Mouse (Mus musculus) ovary, adult 18-20 months (tissue): Measurements from ENCODE around the gene Robo1.
A peak's percentile ranks its signal among the peaks of the same experiment; 100 is the strongest.

ENCODE experiments used
- DNase-seq: peaks from one replicate; pipeline ENCODE4 v3.0.0; 2022; ENCODE audit warnings: low spot score, mixed read lengths

The Robo1 gene

DNA sequence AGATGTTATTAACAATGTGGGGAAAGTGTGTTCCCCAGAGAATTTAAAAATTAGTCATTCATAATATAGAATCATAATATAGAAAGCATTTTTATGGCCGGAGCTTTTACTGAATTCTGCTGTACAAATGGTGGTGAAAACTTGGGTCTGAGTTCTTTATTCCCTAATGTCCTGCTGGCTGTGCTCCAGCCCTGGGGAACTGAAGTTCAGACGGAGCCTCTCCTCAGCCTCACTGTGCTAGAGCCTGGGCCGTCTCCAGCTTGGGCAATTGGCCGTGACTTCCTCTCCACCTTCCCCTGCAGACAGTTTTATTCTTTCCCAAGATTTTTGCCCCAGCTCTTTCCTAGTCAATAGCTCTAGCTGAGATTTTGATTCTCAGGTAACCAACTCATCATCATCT, 429.0 kb downstream of the Robo1 start:
- no peak for DNase-seq

DNA sequence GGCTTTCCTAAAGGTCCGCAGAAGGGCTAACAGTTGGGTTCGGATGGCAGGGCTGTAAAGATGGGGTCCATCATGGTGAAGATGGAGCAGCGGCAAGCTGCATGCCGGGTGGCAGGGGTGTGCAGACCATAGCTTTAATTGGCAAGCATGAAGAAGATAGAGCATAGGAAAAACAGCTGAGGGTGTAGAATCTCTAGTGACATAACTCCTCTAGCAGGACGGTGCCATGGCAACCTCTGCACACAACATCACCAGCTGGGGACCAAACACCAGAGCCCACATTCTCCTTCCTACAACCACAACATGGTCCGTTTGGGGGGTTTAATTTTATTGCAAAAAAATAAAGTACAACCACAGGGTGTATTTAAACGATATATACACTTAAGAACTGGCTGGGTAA, 432.1 kb downstream of the Robo1 start:
- DNase-seq, result no peak

DNA sequence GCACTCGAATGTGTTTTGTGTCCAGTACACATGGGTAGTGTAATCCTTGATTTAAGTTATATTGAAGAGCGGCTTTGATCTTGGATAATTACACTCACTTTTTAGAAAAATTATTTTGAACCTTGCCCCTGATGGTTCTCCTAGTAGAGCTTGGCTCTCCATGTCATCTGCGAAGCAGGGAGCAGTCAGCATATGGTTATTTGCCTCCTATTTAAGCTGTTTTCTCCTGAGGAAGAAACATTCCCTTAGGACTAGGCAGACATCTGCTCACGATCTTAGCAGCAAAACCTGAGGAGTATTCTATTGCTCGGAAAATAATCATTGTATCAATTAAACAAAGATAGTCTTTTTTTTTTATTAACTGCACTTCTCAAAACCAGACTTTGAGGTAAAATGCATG, 439.6 kb downstream of the Robo1 start:
- no peak for DNase-seq

DNA sequence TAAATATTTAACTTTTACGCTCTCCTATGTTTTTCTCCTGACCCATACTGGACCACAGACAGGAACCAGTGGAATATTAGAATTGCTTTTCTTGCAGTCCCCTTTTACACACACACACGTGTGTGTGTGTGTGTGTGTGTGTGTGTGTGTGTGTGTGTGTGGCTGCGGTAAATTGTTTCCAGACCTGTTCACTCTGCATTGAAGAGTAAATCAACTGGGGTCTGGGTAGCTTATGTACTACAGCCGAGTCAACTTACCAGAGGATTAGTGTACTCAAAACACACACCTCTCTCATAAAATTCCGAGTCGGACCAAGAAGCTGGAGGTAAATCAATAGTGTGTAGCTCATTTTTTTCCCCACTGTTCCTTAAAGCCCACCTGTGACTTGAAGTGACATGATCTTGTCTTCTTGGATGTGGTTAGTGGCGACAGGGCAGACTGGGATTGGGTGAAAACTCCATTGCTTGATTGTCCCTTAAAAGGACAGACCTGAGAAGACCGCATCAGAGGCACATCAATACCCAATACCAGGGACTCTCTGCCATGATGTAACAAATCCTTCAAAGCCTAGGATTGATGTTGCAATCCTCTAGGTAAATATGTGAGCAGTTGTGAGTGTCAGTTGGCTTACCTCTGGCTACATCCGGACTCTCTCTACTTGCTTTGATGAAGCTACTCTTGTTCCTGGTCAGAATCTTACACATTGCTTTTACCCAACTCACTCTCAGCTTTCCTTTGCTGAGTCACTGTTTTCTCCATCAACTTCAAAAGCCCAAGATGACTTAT, 457.2 kb downstream of the Robo1 start:
- no peak for DNase-seq

DNA sequence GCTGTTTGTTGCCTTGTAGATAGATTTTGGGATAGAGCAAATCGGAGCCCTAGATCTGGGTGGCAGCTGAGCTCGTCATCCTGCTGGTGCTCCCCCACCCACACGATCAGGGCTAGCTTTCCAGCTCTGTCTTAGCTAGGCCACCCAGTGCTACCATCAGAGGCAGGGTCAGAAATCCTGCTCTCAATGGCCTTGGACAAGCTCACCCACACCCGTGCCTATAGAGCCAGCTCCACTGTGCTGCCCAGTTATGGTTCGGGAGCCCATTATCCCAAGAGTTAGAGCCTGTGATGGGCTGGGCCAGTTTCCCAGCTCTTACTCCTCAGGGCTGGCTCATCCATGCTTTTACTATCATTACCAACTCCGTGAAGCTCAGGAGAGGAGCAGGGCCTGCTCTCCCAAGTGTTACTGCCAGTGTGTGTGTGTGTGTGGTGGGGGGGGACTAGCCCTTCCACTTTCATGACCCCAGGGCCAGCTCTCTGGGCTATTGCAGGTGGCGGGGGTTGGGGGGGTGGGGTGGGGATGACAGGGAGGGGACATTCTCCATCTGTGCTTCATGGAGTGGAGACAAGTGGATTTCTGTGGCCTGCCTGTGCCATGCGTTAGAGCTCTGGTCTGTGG, 461.2 kb downstream of the Robo1 start:
- DNase-seq, result no peak

DNA sequence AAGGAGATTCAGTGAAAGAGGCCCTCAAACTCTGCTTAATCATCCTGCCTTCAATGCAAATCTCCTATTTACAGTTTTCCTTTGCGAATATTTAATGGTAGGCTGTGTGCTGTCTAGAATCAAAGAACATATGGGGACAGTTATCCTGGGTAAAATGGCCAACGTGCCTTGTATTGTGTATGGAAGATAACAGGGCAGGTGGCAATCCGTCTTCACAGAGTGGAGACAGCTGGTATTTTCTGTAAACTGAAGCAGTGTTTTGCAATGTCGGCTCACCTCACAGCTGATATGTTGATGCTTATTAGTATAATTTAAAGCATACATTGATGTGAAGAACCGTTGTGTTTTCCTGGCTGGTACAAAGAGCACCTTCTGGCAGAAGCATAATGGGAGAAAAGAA, 464.2 kb downstream of the Robo1 start:
- no peak for DNase-seq

DNA sequence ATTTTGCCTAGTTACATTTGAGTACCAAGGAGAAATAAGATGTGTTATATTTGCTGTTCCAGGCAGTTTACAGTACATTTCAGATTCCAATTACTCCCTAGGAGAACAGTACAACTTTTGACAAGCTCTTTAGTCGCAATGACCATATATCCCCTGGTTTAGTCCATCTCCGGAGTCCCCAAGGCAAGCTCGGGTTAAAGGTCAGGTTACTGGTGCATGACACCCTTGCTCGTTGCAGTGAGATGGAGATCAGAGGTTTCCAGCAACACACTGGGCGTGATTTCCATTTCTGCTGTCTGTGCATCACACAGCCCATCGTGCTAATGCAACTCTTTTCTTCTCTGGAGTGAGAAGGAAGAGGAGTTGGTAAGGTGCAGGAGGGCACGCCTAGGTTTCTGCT, 464.9 kb downstream of the Robo1 start:
- DNase-seq, result no peak

DNA sequence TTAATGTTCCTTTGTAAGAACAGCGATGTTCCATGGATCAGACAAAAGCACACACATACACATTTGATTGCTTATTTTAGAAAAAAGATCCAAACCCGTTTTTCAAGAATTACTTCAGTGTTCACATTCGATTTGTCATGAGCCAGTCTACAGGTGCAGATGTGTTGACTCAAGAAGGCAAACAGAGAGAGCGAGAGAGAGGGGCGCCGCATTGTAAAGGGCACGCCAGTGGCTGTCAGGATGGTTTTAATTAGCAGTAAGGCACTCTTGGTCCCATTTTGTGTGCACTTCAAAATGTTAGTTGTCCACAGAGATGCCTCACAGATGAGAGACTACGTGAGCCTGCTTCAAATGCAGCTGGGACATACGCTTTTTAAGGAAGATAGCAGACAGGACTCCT, 470.4 kb downstream of the Robo1 start:
- no peak for DNase-seq

DNA sequence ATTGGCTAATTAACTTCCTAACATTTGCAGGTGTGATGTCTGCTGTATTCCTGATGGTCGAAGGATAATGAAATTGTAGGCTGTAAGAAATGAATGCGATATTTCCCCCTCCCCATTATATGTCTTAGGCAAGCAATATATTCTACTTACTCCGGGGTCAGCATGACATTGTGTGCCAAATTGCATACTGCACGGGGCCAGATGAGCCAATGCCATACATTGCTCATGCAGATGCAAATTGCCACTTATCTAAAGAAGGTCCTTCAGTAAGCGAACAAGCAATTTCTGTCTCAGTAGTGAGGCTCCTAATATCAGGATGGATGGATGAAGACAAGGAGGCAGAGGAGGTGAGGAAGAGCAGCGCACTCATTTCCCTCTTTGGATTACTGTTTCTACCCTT, 474.1 kb downstream of the Robo1 start:
- DNase-seq, result no peak

DNA sequence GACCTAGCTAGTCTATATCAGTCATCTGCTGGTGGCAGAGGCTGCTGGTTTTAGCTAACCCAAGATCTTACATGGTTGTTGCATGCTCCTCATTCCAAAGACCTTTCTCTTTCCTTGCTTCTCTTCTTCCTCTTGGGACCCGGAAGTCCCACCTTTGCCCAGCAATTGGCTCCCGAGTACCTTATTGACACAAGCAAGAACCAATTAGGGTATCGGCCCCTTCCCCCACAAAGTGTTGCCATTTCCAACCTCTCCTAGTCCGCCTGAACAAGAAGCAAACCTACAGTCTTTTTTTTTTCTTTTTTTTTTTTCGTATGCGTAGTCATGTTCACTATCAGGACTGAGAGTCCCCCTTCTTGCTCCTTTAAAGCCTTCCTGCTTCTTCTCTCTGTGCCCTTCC, 478.0 kb downstream of the Robo1 start:
- DNase-seq, result no peak

DNA sequence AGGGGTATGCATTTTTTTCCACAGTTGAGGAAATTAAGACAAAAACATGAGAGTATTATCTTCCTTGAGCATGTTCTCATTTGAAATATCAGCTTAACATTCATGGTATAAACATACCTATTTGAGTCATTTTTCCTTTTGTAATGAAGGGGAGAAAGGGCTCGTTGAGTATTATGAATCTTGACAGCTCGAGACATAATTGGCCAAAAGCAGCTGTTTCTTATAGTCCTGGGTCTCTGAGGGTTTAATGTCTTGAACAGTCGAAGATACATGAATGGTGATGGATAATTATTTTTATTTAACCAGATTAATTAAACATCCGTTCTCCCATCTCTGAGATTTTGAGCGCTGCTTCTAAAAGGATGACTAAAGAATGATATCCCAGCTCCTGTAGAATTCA, 478.5 kb downstream of the Robo1 start:
- DNase-seq, result no peak

DNA sequence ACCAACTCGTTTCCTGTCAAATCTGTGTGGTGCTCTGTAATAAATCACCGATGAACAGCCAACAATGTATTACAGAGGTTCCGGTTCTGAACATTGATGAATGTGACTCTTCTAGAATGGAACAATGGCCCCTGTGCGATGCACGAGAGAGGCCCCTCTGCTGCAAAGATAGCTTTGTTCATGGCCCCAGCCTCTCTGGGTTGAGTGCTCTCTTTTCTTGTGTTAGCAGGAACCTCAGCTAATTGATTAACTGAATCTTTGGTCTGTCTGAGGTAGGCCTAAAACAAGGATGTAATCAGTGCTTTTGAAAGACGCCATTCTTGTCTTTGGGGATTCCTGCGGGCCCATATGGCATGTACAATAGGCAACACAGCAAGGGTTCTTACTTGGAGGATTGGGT, 479.9 kb downstream of the Robo1 start:
- no peak for DNase-seq

DNA sequence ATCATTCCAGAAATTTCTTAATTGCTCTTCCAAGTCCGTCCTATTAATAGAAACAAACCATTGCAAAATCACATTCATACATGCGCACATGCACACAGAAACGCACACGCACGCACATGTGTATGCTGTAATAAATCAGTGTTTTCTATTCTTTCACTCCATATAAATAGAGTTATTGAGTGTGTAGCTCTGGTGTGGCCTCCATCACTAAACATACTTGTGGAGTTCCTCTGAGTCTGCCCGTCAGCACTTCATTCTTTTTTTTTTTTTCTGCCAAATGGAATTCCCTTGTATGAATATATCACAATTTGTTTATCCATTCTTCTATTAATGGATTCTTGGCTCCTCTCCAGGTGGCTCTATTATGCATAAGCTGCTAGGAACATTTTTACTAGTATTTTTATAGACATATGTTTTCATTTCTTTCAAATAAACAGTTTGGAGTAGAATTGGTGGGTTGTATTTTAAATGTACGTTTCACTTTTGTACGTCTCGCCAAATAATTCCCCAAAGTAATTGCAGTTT, 483.1 kb downstream of the Robo1 start:
- DNase-seq, result no peak

DNA sequence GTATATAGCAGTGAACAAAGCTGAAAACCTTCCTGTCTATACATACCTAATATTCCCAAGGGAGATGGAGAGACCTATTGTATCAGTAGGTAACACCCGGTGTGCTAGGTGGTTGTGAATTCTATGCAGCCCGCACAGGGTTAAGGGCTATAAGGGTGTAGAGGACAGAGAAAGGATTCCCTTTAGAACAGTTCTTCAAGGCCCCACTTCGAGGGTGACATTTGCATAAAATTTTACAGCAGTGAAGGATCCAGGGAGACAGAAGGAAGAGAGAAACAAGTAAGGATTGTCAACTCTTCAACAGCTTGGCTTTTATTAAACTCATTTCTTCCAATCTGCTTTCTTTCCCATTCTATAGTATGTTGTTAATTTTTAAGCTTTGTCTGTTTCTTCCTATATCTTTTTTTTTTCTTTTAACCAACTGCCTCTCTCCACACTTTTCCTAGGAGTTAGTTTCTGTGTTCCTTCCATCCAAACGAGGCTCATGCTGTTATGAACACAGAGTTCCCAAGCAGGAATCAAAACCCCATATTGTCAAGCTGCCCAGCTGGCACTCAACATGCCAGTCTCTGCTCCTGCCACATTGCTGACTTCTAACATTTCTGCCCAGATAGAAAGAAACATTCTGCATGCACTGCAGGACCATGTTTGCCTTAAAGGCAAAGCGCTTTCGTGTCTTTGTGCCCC, 486.7 kb downstream of the Robo1 start:
- no peak for DNase-seq

DNA sequence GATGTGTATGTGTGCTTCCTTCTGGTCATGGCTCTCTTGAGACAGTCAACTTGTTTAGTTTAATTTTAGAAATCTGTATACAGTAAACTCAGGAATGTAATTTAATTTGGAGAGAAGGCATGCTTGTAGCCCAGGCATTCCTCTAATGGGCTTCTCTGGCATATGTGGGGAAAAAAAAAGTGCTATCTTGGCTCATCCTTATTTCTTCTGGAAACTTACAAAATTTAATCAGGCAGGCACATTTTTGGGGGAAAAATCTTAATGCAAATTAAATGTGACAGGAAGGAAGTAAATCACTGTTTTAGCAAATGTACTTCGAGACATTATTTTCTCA, 487.2 kb downstream of the Robo1 start:
- no peak for DNase-seq

DNA sequence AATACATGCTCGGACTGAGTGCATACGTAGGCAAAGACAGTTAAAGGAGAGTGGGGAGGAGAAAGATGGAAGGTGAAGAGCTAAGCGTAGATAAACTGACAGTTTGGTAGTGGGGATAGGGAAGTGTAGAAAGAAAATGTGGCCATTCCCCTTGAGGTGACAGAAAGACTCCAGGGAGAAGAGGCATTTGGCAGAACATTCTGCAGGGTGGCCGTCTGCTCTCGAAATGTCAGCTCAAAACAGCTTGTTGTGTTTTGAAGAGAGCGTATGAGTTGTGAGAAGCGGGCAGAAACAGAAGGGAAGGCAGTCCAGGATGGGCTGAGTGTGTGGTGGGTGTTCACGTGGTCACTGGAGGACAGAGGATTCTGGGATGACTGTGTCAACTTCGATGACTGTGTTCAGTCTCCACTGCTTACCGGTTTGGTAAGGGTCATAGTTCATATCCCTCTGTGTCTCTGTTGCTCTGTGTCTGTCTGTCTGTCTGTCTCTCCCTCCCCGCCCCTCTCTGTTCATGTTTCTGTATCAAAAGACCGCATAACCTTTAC, 490.4 kb downstream of the Robo1 start:
- no peak for DNase-seq

DNA sequence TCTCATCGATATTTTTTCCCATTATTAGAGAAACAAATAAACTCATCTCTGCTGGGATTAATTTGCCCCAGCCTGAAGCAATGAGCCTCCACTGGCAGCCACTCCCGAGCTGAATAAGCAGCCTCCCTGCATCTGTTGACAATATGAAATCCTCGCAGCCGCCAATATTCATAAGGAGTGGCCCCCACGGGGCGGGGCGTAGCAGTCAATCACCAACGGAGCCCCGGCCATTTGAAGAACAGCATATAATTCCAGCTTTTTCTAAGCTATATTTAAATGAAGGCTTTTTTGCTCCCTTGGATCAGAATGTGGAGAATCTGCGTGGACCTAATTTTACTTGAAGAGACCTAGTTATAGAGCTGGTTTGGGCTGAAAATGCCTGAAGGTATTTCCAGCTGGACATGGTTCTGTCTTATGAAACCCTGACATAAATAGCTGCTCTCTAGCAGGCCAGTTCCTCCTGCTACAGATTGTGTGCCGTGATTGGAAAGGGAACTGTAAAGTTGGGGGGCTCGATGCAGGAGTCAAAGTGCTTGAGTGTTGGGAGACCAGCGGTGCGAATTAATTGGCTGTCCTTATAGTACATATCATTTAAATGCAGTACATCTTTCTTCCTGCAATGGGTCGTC, 492.1 kb downstream of the Robo1 start:
- no peak for DNase-seq

DNA sequence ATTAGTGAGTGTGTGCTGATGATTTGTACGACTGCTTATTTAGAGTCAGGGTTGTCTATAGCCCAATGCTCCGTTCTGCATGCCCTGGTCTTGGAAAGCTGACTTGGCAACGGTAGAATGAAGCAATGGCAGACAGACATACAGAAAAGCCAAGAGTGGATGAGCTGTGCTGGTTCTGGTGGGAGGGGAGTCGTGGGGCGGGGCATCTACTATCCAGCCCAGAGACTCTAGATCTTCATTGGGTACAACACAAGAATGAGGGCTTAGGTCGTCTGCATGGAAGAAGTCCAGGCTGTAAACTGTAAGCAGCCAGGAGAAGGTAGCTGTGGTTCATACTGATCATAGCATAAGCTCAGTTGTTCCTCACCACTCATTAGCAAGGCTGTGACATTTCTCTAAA, 492.7 kb downstream of the Robo1 start:
- DNase-seq, result no peak

DNA sequence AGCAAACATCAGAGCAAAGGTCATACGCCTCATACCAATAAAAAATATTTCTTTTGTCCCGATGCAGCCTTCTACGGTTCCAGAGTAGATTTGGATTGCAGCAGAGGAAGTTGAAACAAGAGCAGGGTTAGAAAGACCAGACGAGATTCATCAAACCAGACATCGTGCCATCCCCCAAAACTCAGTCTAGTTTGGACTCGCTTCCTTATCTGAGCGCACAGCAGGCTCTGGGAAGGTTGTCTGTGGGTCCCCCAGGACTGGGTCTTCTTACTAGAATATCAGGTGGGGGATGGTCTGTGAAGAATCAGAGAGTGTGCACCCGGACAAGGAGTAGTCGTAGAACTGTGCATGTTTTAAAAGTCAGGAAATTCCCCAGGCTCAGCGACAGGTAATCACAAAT, 500.2 kb downstream of the Robo1 start:
- peak; percentile 4 for DNase-seq

DNA sequence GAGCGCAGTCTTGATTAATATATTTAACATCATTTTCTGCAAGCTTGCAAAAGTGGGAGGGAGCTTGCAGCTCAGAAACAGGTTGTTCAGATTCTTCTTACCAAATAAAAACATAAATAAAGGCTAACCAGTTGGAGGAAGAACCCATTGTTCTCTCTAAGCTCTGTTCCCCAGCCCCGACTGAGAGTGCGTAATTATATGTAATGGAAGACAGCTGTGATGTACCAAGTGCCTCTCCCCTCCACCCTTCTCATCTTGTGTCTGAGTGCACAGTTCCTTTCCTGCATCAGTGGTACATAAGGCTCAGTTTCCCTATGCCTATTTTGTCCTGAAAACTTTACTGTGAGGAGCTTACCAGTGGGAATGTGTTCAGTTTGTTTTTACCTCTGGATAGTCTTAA, 502.8 kb downstream of the Robo1 start:
- no peak for DNase-seq

DNA sequence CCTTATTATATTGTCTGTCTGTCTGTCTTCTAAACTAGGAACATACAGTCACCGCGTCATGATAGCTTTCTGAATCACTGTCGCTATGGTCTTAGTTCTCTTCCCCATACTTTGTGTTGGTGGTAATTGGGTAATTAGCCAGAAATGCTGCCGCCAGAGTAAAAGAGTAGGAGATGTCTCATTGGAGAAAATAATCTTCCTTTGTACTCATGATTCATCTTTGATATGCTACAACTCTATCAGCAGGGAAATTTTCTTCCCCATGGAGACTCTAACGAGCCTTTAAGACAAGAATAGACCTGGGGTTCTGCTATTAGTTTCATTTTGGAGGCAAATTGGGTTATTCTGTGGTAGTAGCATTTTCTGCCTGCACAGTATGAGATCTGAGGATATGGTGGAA, 503.4 kb downstream of the Robo1 start:
- no peak for DNase-seq

DNA sequence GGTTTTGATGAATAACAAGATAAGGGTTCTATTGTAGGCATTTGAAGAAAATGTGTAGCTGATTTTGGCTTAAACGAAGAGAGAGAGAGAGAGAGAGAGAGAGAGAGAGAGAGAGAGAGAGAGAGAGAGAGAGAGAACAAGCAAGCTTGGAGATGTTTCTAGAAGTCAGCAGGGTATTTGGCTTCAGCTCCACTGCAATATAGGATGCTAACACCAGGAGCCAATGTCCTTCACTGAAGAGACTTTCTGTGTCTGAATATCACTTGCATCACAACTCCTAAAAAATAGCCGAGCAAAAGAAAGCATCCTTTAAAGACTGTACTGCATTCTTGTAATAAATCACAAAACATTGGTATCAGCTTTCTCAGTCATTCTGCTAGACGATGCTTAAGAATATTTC, 503.8 kb downstream of the Robo1 start:
- no peak for DNase-seq

DNA sequence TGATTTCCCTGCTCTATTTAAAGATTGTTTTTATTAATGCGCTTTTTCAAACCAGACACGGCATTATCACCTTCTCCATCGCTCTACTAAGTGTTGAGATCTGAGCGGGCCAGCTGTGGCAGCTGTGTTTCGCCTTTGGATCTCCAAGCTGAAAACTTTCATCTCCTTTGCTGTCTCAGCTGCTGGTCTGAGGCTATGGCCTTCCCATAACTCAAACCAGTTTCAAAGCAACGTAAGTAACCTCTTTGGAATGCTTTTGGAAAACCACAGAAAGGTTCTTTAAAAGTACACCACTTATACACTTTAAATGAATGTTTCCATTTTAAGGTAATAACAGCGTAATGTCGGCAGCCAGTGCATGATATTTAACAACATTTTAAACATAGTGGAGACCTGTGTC, 520.3 kb downstream of the Robo1 start:
- no peak for DNase-seq
